Mouse (Mus musculus) liver, postnatal 0 days (tissue): ENCODE measurements at regions not wholly inside any gene's neighbourhood (a gene's known extent, or its start where the extent isn't known, plus 50 kb on each side); places are given as distances from the start of the nearest gene placed in this dataset.

ENCODE experiments used
- CTCF ChIP-seq: sonication (generic); IDR thresholded peaks from 2 replicates; pipeline ENCODE4 v1.5.1; 2016; ENCODE audit warnings: antibody characterized with exemption, low read depth
- EP300 ChIP-seq: IDR thresholded peaks from 2 replicates; pipeline ENCODE4 v1.6.1; 2016; ENCODE audit warnings: antibody characterized with exemption, low read depth, mild to moderate bottlenecking

- no peak for TF ChIP-seq EP300
- no peak for TF ChIP-seq CTCF
Measured at GRCm38 (mm10) chr11:24843839-24844738, 766.2 kb downstream of the Bcl11a start.
